Mouse (Mus musculus) MEL (cell line): Measurements from ENCODE around the gene Gm42417.

Source experiments
- CHD2 ChIP-seq: IDR thresholded peaks from 2 replicates; pipeline ENCODE4 v1.6.1; 2011; ENCODE audit warnings: low read length, improper control_type of control experiment
- CTCF ChIP-seq, 3 experiments: IDR thresholded peaks in 2 of 3; conservative IDR thresholded peaks in 1 of 3; 2 replicates each; pipeline ENCODE4 v1.5.1; 2011 to 2012; ENCODE audit warnings: low read length in 3 of 3, low read depth in 2 of 3, mild to moderate bottlenecking in 2 of 3, improper control_type of control experiment in 1 of 3, inconsistent platforms in 1 of 3, mixed read lengths in 1 of 3, moderate library complexity in 1 of 3; ENCODE audit not compliant: control insufficient read depth in 1 of 3, insufficient read depth in 1 of 3, poor library complexity in 1 of 3, severe bottlenecking in 1 of 3
- E2F4 ChIP-seq: IDR thresholded peaks from 2 replicates; pipeline ENCODE4 v1.6.1; 2011; ENCODE audit warnings: low read depth, low read length, improper control_type of control experiment, borderline replicate concordance
- HCFC1 ChIP-seq: IDR thresholded peaks from 2 replicates; pipeline ENCODE4 v1.6.1; 2012; ENCODE audit warnings: low read depth, mild to moderate bottlenecking, inconsistent platforms, low read length, improper control_type of control experiment, moderate library complexity
- JUND ChIP-seq: IDR thresholded peaks from 2 replicates; pipeline ENCODE4 v1.6.1; 2011; ENCODE audit warnings: low read depth, mild to moderate bottlenecking, improper control_type of control experiment, low read length
- MEF2A ChIP-seq: IDR thresholded peaks from 2 replicates; pipeline ENCODE4 v1.6.1; 2014; ENCODE audit warnings: low read depth, mild to moderate bottlenecking, inconsistent platforms, low read length, improper control_type of control experiment; ENCODE audit not compliant: poor library complexity, insufficient replicate concordance, severe bottlenecking; ENCODE audit errors: extremely low read depth
- POLR2A ChIP-seq, 2 experiments: IDR thresholded peaks; 2 replicates each; pipeline ENCODE4 v1.6.1; 2011 to 2012; ENCODE audit warnings: low read length in 2 of 2, mild to moderate bottlenecking in 2 of 2, control low read depth in 1 of 2, improper control_type of control experiment in 1 of 2, low read depth in 1 of 2, moderate library complexity in 1 of 2; ENCODE audit not compliant: control insufficient read depth in 1 of 2, insufficient read depth in 1 of 2, poor library complexity in 1 of 2
- POLR2AphosphoS2 ChIP-seq: IDR thresholded peaks from 2 replicates; pipeline ENCODE4 v1.6.1; 2011; ENCODE audit warnings: low read length, improper control_type of control experiment
- SIN3A ChIP-seq: IDR thresholded peaks from 2 replicates; pipeline ENCODE4 v1.6.1; 2012; ENCODE audit warnings: low read length, improper control_type of control experiment, inconsistent platforms
- TAL1 ChIP-seq: IDR thresholded peaks from 2 replicates; pipeline ENCODE4 v1.6.1; 2012; ENCODE audit warnings: mild to moderate bottlenecking, inconsistent platforms, low read length, moderate library complexity, mixed read lengths
- TBP ChIP-seq: IDR thresholded peaks from 2 replicates; pipeline ENCODE4 v1.8.0; 2011; ENCODE audit warnings: low read depth, low read length, improper control_type of control experiment
- TCF12 ChIP-seq: IDR thresholded peaks from 2 replicates; pipeline ENCODE4 v1.6.1; 2014; ENCODE audit warnings: low read depth, mild to moderate bottlenecking, inconsistent platforms, low read length, improper control_type of control experiment, moderate library complexity
- USF1 ChIP-seq: IDR thresholded peaks from 2 replicates; pipeline ENCODE4 v1.6.1; 2014; ENCODE audit warnings: low read depth, mild to moderate bottlenecking, inconsistent platforms, low read length, improper control_type of control experiment, moderate library complexity
- ZC3H11A ChIP-seq: IDR thresholded peaks from 2 replicates; pipeline ENCODE4 v1.6.1; 2012; ENCODE audit warnings: low read depth, mild to moderate bottlenecking, inconsistent platforms, low read length, improper control_type of control experiment

GRCm38 (mm10) chr1:36533546-36533945, 5.7 kb downstream of the Gm42417 start:
- TF ChIP-seq CTCF (IDR thresholded peaks at IDR 0.05 in 2 of 3, conservative IDR thresholded peaks at IDR 0.05 in 1 of 3; ENCODE audit: control insufficient read depth in 1 of 3, insufficient read depth in 1 of 3, low read depth in 2 of 3, low read length in 3 of 3, poor library complexity in 1 of 3, severe bottlenecking in 1 of 3) (no peak), POLR2AphosphoS2 (no peak), TBP (no peak), HCFC1 (no peak), TAL1 (no peak), POLR2A (IDR thresholded peaks at IDR 0.05; ENCODE audit: control insufficient read depth in 1 of 2, insufficient read depth in 1 of 2, low read depth in 1 of 2, low read length in 2 of 2, poor library complexity in 1 of 2) (no peak), SIN3A (no peak), E2F4 (no peak), USF1 (no peak), TCF12 (no peak), CHD2 (no peak), MEF2A (no peak), ZC3H11A (no peak), JUND (no peak)
